Mouse (Mus musculus) Patski (cell line): ENCODE measurements around the gene Ilf2. TPM values are rescaled to one million over a fixed set of nuclear protein-coding genes. Genes with fewer than 3 reads are reported as not detected.
A peak's percentile ranks its signal among the peaks of the same experiment; 100 is the strongest.

Source experiments
- ATAC-seq: fragments of 100-300 bp; one replicate; pipeline ENCODE4 v1.8.0; 2021
- CTCF ChIA-PET: fragments of 350-600 bp; sonication (Branson Sonifier 250); formaldehyde crosslinking; loops from one replicate; lab custom pipeline; 2022; ENCODE audit warnings: inconsistent platforms; lab: Charles Lee
- POLR2A ChIA-PET: fragments of 350-600 bp; sonication (Branson Sonifier 250); formaldehyde crosslinking; loops from one replicate; lab custom pipeline; 2022; ENCODE audit warnings: antibody characterized with exemption, inconsistent platforms; lab: Charles Lee
- DNase-seq: peaks from one replicate; pipeline ENCODE4 v3.0.0-alpha.2; 2011; ENCODE audit warnings: low read depth, low spot score
- H3K27me3 ChIP-seq: fragments of 371-371 bp; one replicate; pipeline ENCODE4 v1.5.1; 2021
- CTCF ChIP-seq: fragments of 100-300 bp; IDR thresholded peaks from one replicate; pipeline ENCODE4 v1.5.1; 2021
- in situ Hi-C: fragments of 300-500 bp; cut with MboI; formaldehyde crosslinking; loops from 3 replicates; pipeline ENCODE4 v1.11.1; 2018; ENCODE audit warnings: low pct_unique_long_range_greater_than_20kb, mixed read lengths
- polyA plus RNA-seq: library from polyadenylated mRNA; unstranded; gene quantifications from one replicate; pipeline ENCODE4 v1.2.3, GENCODE M21; 2021

Gene Ilf2
- polyA plus RNA-seq, 1 experiment from 2014 or later, result 129 TPM

DNA sequence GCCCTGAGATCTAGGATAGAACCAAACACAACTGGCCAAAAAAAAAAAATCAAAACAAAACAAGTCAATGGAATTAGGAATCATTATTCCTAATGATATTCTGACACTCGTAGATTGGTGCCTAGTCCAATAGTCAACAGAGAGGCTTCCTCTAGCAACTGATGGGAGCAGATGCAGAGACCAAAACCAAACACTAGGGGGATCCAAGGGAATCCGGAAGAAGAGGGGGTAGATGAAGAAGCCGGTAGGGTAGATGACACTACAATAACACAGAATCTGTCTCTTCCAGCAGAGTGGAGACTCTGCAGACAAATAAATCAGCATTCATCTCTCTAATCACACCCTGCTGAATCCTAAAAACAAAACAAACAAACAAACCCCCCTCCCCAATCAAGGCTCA, 3.7 kb upstream of the Ilf2 start:
- no peak for TF ChIP-seq CTCF
- no peak for DNase-seq
- ChIA-PET CTCF (interaction anchor here (1.0 kb wide), 1 partner anchor 48 kb away, joined by 3 read pairs; no protein-coding TSS in a partner anchor), POLR2A (no interaction called here)
- in situ Hi-C loops, result no loop called here
- no peaks in the 10 kb centered on the region for H3K27me3 ChIP-seq
- ATAC-seq, result peak; percentile 33

DNA sequence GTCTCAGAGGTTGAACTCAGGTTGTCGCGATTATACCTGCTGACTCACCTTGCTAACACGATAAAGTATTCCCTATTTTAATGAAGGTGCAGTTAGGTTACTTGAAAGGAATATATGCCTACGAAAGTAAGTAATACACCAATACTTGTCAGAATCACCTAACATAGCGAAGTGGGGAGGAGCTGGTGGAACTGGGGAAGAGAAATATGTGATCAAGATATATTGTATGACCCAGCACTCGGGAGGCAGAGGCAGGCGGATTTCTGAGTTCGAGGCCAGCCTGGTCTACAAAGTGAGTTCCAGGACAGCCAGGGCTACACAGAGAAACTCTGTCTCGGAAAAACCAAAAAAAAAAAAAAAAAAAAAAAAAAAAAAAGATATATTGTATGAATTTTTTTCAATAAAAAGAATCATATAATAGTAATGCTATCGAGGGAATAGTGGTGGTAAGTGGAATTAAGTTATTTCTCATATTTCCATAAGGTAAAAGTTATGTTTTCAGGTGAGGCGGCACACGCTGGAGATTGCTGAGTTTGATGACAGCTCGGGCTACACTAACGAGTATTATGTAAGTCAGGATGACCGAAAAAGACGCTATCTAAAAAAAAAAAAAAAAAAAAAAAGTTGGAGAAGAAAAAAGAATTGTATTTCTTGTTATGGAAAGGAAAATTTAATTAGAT, 635 bp upstream of the Ilf2 start:
- DNase-seq (no peak), ATAC-seq (peak; percentile 2)
- no peak for TF ChIP-seq CTCF
- POLR2A ChIA-PET, result interaction anchor here (0.7 kb wide), 3 partner anchors 152 to 587 kb away, joined by 5 to 6 read pairs (median 5); no protein-coding TSS in a partner anchor
- in situ Hi-C loops, result no loop called here
- H3K27me3 ChIP-seq, result no peaks in the 10 kb centered on the region
- CTCF ChIA-PET, result interaction anchor here (0.7 to 1.0 kb wide), 4 partner anchors 44 to 235 kb away, joined by 3 to 4 read pairs (median 3); no protein-coding TSS in a partner anchor

DNA sequence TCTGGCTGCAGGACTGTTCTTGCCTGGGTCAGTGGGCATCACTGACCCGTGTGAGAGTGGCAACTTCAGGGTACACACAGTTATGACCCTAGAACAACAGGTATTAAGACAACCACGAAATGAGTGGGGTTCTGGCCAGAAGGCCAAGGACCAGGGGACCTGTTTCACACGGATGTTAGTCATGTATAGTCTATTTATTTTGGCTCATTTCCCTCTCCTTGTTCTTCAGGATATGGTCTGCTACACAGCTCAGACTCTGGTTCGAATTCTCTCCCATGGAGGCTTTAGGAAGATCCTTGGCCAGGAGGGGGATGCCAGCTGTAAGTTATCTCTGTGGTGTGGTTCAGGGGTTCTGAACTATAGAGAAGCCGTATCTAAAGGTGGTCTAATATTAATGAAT, 11.1 kb downstream of the Ilf2 start:
- no peaks in the 10 kb centered on the region for H3K27me3 ChIP-seq
- DNase-seq, result peak; percentile 83
- CTCF ChIA-PET, result interaction anchor here (0.6 to 1.6 kb wide), 5 partner anchors 11 to 223 kb away, joined by 3 to 4 read pairs (median 4); no protein-coding TSS in a partner anchor
- TF ChIP-seq CTCF, result no peak
- peak; percentile 17 for ATAC-seq
- POLR2A ChIA-PET, result interaction anchor here (0.5 to 2.1 kb wide), 2 partner anchors 22 to 32 kb away, joined by 3 to 7 read pairs; partner anchors contain the start of gene Chtop
- in situ Hi-C loops, result no loop called here

DNA sequence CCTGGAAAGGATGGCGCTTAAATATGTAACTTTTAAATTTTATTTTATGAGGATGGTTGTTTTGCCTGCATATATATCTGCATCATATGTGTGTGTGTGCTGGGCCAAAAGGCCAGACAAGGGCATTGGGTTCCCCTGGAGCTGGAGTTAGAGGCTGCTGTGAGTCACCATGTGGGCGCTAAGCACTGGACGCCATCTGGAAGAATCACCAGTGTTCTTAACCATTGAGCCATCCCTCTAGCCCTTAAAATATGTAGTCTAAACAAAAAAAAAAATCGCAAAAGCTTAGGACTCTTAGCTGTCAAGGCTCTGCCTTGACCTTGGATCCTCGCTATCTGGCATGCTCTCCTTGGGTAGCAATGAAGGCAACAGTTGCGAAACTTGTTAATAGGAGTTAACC, 12.7 kb downstream of the Ilf2 start:
- no peak for ATAC-seq
- POLR2A ChIA-PET, result no interaction called here
- DNase-seq, result no peak
- TF ChIP-seq CTCF, result no peak
- no peaks in the 10 kb centered on the region for H3K27me3 ChIP-seq
- in situ Hi-C loops, result no loop called here
- CTCF ChIA-PET, result interaction anchor here (0.7 to 5.0 kb wide), 4 partner anchors 24 to 220 kb away, joined by 3 to 22 read pairs (median 5); partner anchors contain the start of genes S100a1 and S100a13

DNA sequence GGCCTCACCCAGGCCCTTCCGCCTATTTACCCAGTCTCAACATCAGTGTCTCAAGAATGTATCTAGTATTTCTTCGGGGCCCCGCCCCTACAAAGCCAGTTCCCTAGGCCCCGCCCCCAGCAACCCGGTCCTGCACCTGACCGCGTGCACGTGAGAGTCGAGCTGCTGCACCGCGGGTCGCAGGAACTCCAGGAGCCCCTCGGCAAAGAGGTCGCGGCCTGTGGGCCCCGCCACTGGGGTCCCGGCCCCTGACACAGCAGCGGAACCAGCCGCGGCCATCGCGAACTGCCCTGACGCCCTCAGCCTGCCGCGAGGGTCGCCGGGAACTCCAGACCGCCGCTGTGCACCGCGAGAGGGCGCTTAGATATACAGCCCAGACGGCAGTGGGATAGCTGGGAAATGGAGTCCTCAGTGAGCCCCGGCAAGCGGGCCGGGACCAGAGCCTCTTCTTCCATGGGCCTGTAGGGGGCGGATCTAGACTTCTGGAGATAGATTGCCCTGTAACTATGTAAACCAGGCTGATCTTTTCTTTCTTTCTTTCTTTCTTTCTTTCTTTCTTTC, 14.8 kb downstream of the Ilf2 start, which contains the start of gene Snapin:
TSS of gene Snapin (minus strand) at position 338 of the 561 bp plus-strand sequence.
- ATAC-seq (peak; percentile 99), DNase-seq (peak; percentile 92)
- peak; percentile 100 for TF ChIP-seq CTCF
- no peaks in the 10 kb centered on the region for H3K27me3 ChIP-seq
- in situ Hi-C loops, result loop anchor here (5.0 kb wide), 1 partner anchor 217 kb away; no protein-coding TSS in a partner anchor
- ChIA-PET CTCF (interaction anchor here (0.6 to 5.0 kb wide), 16 partner anchors 11 to 219 kb away, joined by 3 to 48 read pairs (median 5); partner anchors contain the start of genes S100a1, S100a13 and S100a7a), POLR2A (interaction anchor here (0.6 to 1.4 kb wide), 5 partner anchors 12 to 124 kb away, joined by 3 read pairs; no protein-coding TSS in a partner anchor)

DNA sequence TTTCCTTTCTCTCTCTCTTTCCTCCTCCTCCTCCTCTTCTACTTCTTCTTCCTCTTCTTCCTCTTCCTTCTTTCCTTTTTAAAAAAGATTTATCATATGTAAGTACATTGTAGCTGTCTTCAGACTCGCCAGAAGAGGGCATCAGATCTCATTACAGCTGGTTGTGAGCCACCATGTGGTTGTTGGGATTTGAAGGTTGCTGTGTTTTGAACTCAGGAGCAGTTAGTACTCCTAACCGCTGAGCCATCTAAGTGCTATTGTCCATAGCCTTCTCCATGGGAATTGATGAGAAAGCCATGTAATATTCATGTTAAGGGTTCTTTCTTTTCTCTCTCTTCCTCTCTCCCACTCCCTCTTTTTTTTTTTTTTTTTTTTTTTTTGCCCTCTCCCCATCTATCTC, 15.4 kb downstream of the Ilf2 start:
- ChIA-PET POLR2A (interaction anchor here (0.6 to 1.4 kb wide), 4 partner anchors 11 to 123 kb away, joined by 3 read pairs; no protein-coding TSS in a partner anchor), CTCF (interaction anchor here (0.8 to 5.0 kb wide), 14 partner anchors 11 to 219 kb away, joined by 3 to 48 read pairs (median 6); partner anchors contain the start of genes S100a1, S100a13 and S100a7a)
- ATAC-seq (no peak), DNase-seq (no peak)
- no peaks in the 10 kb centered on the region for H3K27me3 ChIP-seq
- TF ChIP-seq CTCF, result no peak
- in situ Hi-C loops, result loop anchor here (5.0 kb wide), 1 partner anchor 216 kb away; no protein-coding TSS in a partner anchor

DNA sequence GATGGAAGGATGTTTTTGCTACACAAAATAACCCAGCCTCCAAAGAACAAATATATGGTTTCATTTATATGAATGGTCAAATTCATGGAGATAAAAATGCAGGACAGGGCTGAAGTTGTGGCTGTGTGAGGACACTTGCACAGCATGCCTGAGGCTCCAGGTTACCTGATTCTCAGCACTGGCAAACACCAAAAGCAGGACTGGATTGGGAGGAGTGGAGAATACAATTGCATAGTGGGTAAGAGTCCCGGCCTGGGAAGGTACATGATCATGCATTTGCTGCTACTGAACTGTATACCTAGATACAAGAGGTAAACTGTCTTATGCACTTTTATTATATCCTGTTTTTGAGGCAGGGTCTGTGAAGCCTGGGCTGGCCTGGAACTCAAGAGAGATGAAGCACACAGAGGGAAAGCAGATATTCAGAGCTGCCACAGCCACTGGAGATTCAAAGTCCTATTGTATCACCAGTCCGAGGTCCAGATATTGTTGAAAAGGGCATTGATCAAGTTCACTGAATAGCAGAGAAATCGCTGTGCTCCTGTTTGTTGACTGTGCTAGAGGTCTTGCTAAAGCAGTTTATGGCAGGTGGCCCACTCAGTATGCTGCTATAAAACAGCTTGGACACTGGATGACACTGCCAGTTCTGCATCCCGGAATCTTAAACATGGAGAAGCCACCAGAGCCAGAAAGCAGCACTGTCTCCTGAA, 18.1 kb downstream of the Ilf2 start:
- no peak for ATAC-seq
- no peak for TF ChIP-seq CTCF
- H3K27me3 ChIP-seq, result no peaks in the 10 kb centered on the region
- in situ Hi-C loops, result loop anchor here (5.0 kb wide), 1 partner anchor 213 kb away; no protein-coding TSS in a partner anchor
- no peak for DNase-seq
- CTCF ChIA-PET, result interaction anchor here (0.7 to 4.9 kb wide), 6 partner anchors 9 to 216 kb away, joined by 3 to 48 read pairs (median 5); partner anchors contain the start of gene S100a7a
- POLR2A ChIA-PET, result interaction anchor here (0.9 to 2.1 kb wide), 4 partner anchors 13 to 151 kb away, joined by 3 to 18 read pairs (median 3); partner anchors contain the start of gene Chtop

DNA sequence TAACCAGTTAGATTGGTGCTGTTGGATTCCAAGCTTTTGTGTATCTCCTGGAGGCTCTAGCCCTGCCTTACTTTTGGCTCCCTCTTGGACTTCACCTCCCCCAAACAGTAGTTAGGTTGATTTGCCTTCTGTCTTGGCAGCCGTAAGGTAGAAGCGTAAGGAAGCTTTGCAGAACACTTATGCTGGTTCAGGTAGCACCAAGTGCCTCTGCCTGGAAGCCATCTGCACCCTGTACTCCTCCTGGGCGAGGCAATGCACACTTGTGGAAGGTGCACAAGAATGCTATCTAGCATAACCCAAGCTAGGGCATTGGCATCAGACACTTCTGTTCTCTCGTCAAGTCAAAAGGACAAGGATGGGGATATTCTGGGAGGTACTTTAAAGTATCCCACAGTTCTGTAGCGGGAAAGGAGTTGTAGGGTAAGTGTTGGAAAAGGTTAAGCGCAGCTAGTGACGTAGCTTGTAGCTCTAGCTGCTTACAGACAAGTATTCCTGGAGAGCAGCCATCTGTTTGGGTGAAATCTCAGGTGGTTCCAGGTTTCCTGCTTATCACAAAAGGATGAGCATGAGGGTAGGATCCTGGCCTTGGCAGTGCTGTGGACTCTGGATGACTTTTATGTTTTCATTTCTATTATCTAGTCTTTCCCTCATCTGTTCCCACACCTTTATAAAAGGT, 20.1 kb downstream of the Ilf2 start:
- H3K27me3 ChIP-seq, result no peaks in the 10 kb centered on the region
- DNase-seq (no peak), ATAC-seq (no peak)
- in situ Hi-C loops, result no loop called here
- ChIA-PET POLR2A (interaction anchor here (2.1 kb wide), 1 partner anchor 13 kb away, joined by 18 read pairs; the partner anchor contains the start of gene Chtop), CTCF (interaction anchor here (0.9 to 2.0 kb wide), 5 partner anchors 9 to 157 kb away, joined by 3 to 10 read pairs (median 3); partner anchors contain the start of gene S100a7a)
- TF ChIP-seq CTCF, result no peak

DNA sequence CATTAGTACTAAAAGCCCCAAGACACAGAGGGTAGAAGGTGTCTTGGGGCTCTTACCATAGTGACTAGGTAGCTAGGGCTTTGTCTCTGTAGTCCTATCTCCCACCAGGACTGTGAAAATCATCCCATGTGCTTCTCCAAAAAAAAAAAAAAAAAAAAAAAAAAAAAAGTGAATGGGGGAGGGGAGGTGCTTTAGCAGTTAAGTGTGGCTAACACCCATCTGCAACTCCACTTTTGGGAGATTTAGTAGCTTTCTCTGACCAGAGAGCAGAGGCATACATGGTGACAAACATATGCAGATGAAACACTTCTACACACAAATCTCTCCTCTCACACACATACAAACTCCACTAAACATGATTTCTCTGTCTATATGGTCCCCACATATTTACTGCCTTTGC, 21.7 kb downstream of the Ilf2 start:
- no peak for TF ChIP-seq CTCF
- in situ Hi-C loops, result no loop called here
- ChIA-PET POLR2A (interaction anchor here (0.8 to 1.6 kb wide), 3 partner anchors 8 to 45 kb away, joined by 3 to 7 read pairs (median 5); partner anchors contain the start of gene Chtop), CTCF (interaction anchor here (0.9 to 2.1 kb wide), 3 partner anchors 10 to 158 kb away, joined by 4 to 10 read pairs (median 4); no protein-coding TSS in a partner anchor)
- H3K27me3 ChIP-seq, result no peaks in the 10 kb centered on the region
- DNase-seq (no peak), ATAC-seq (no peak)
